Mouse (Mus musculus): Measurements from ENCODE around the gene Spats2l. TPM values are rescaled to one million over a fixed set of nuclear protein-coding genes. Genes with fewer than 3 reads are reported as not detected.
A peak's percentile ranks its signal among the peaks of the same experiment; 100 is the strongest.

Gene Spats2l
- polyA plus RNA-seq, 1 experiment from 2014 or later, result 73.1 TPM

- WGBS, result 33% methylated on average over 3 of the region's 3 CpGs
- no peaks in the 10 kb centered on the region for H3K27me3 ChIP-seq (replicated peaks; ENCODE audit: insufficient read depth, low read length)
- ATAC-seq (no peak), DNase-seq (ENCODE audit: low spot score) (peak; percentile 30)
- H3K4me2 ChIP-seq (replicated peaks; ENCODE audit: low read depth, low read length), result no peak overlapping the region
- H3K4me1 ChIP-seq (ENCODE audit: insufficient read depth, low read depth, low read length), result no peaks in the 10 kb centered on the region
- no peak overlapping the region for H3K9ac ChIP-seq (replicated peaks; ENCODE audit: low read depth)
- TF ChIP-seq CTCF (IDR thresholded peaks at IDR 0.05) (no peak), EP300 (IDR thresholded peaks at IDR 0.05) (no peak)
- H3K9me3 ChIP-seq (ENCODE audit: low read length), result no peaks in the 10 kb centered on the region
- H3K27ac ChIP-seq (ENCODE audit: low read length), result no peak overlapping the region
- no peak overlapping the region for H3K4me3 ChIP-seq (ENCODE audit: low read depth, low read length)
- no peaks in the 10 kb centered on the region for H3K36me3 ChIP-seq (ENCODE audit: insufficient read depth, low read length)
These were observed 98.0 kb downstream of the Spats2l start for GRCm38 (mm10) chr1:57872006-57872405.

- Histone ChIP-seq H3K9ac (replicated peaks; ENCODE audit: low read depth) (no peak overlapping the region), H3K4me1 (ENCODE audit: insufficient read depth, low read depth, low read length) (no peaks in the 10 kb centered on the region), H3K27ac (ENCODE audit: low read length) (no peak overlapping the region), H3K4me2 (replicated peaks; ENCODE audit: low read depth, low read length) (no peak overlapping the region), H3K9me3 (ENCODE audit: low read length) (no peaks in the 10 kb centered on the region), H3K27me3 (replicated peaks; ENCODE audit: insufficient read depth, low read length) (no peaks in the 10 kb centered on the region), H3K36me3 (ENCODE audit: insufficient read depth, low read length) (no peaks in the 10 kb centered on the region), H3K4me3 (ENCODE audit: low read depth, low read length) (no peak overlapping the region)
- TF ChIP-seq EP300 (IDR thresholded peaks at IDR 0.05) (no peak), CTCF (IDR thresholded peaks at IDR 0.05) (no peak)
- 55% methylated on average over 7 of the region's 7 CpGs for WGBS
- ATAC-seq (no peak), DNase-seq (ENCODE audit: low spot score) (no peak)
These were observed 100.0 kb downstream of the Spats2l start for GRCm38 (mm10) chr1:57873996-57874395.

- ATAC-seq, result no peak
- H3K27ac ChIP-seq (ENCODE audit: low read length), result no peak overlapping the region
- TF ChIP-seq CTCF (IDR thresholded peaks at IDR 0.05) (no peak), EP300 (IDR thresholded peaks at IDR 0.05) (no peak)
These were observed 101.1 kb downstream of the Spats2l start for GRCm38 (mm10) chr1:57875109-57875508.

GRCm38 (mm10) chr1:57875512-57875911, 101.5 kb downstream of the Spats2l start:
- no peak overlapping the region for H3K27ac ChIP-seq (ENCODE audit: low read length)
- WGBS, result 62% methylated on average over 7 of the region's 7 CpGs
- H3K27me3 ChIP-seq (replicated peaks; ENCODE audit: insufficient read depth, low read length), result no peaks in the 10 kb centered on the region
- H3K4me3 ChIP-seq (ENCODE audit: low read depth, low read length), result no peak overlapping the region
- H3K4me2 ChIP-seq (replicated peaks; ENCODE audit: low read depth, low read length), result no peak overlapping the region
- no peaks in the 10 kb centered on the region for H3K9me3 ChIP-seq (ENCODE audit: low read length)
- ATAC-seq (no peak), DNase-seq (ENCODE audit: low spot score) (no peak)
- TF ChIP-seq EP300 (IDR thresholded peaks at IDR 0.05) (no peak), CTCF (IDR thresholded peaks at IDR 0.05) (no peak)
- H3K9ac ChIP-seq (replicated peaks; ENCODE audit: low read depth), result no peak overlapping the region
- no peaks in the 10 kb centered on the region for H3K36me3 ChIP-seq (ENCODE audit: insufficient read depth, low read length)
- H3K4me1 ChIP-seq (ENCODE audit: insufficient read depth, low read depth, low read length), result no peaks in the 10 kb centered on the region

More at GRCm38 (mm10) chr1:57875109-57875508, 101.1 kb downstream of the Spats2l start:
- no peak overlapping the region for H3K4me2 ChIP-seq (replicated peaks; ENCODE audit: low read depth, low read length)
- H3K27me3 ChIP-seq (replicated peaks; ENCODE audit: insufficient read depth, low read length), result no peaks in the 10 kb centered on the region
- no peak overlapping the region for H3K4me3 ChIP-seq (ENCODE audit: low read depth, low read length)
- H3K36me3 ChIP-seq (ENCODE audit: insufficient read depth, low read length), result no peaks in the 10 kb centered on the region
- H3K9ac ChIP-seq (replicated peaks; ENCODE audit: low read depth), result no peak overlapping the region
- WGBS, result 71% methylated on average over 6 of the region's 6 CpGs
- H3K9me3 ChIP-seq (ENCODE audit: low read length), result no peaks in the 10 kb centered on the region
- H3K4me1 ChIP-seq (ENCODE audit: insufficient read depth, low read depth, low read length), result no peaks in the 10 kb centered on the region
- no peak for DNase-seq (ENCODE audit: low spot score)

GRCm38 (mm10) chr1:57878957-57879356, 105.0 kb downstream of the Spats2l start:
- H3K4me2 ChIP-seq (replicated peaks; ENCODE audit: low read depth, low read length), result no peak overlapping the region
- WGBS, result 93% methylated on average over 6 of the region's 6 CpGs
- no peaks in the 10 kb centered on the region for H3K36me3 ChIP-seq (ENCODE audit: insufficient read depth, low read length)
- H3K27ac ChIP-seq (ENCODE audit: low read length), result no peak overlapping the region
- H3K4me3 ChIP-seq (ENCODE audit: low read depth, low read length), result no peak overlapping the region
- TF ChIP-seq CTCF (IDR thresholded peaks at IDR 0.05), result no peak
- TF ChIP-seq EP300 (IDR thresholded peaks at IDR 0.05), result no peak
- DNase-seq (ENCODE audit: low spot score) (no peak), ATAC-seq (no peak)
- H3K27me3 ChIP-seq (replicated peaks; ENCODE audit: insufficient read depth, low read length), result no peaks in the 10 kb centered on the region
- no peaks in the 10 kb centered on the region for H3K9me3 ChIP-seq (ENCODE audit: low read length)
- H3K9ac ChIP-seq (replicated peaks; ENCODE audit: low read depth), result no peak overlapping the region
- no peaks in the 10 kb centered on the region for H3K4me1 ChIP-seq (ENCODE audit: insufficient read depth, low read depth, low read length)

- Histone ChIP-seq H3K4me2 (replicated peaks; ENCODE audit: low read depth, low read length) (no peak overlapping the region), H3K9me3 (ENCODE audit: low read length) (no peaks in the 10 kb centered on the region), H3K9ac (replicated peaks; ENCODE audit: low read depth) (no peak overlapping the region), H3K36me3 (ENCODE audit: insufficient read depth, low read length) (no peaks in the 10 kb centered on the region), H3K27me3 (replicated peaks; ENCODE audit: insufficient read depth, low read length) (no peaks in the 10 kb centered on the region), H3K27ac (ENCODE audit: low read length) (no peak overlapping the region), H3K4me1 (ENCODE audit: insufficient read depth, low read depth, low read length) (peaks cover 4% of the 10 kb centered on the region), H3K4me3 (ENCODE audit: low read depth, low read length) (no peak overlapping the region)
- TF ChIP-seq CTCF (IDR thresholded peaks at IDR 0.05) (no peak), EP300 (IDR thresholded peaks at IDR 0.05) (no peak)
- WGBS, result 12% methylated on average over 2 of the region's 2 CpGs
- DNase-seq (ENCODE audit: low spot score) (peak; percentile 43), ATAC-seq (peak; percentile 55)
These were observed 110.9 kb downstream of the Spats2l start for GRCm38 (mm10) chr1:57884867-57885266.

GRCm38 (mm10) chr1:57889803-57890202, 115.8 kb downstream of the Spats2l start:
- no peak for DNase-seq (ENCODE audit: low spot score)
- WGBS, result 31% methylated on average over 5 of the region's 5 CpGs

More at GRCm38 (mm10) chr1:57889803-57890202, 115.8 kb downstream of the Spats2l start:
- H3K27ac ChIP-seq (ENCODE audit: low read length), result no peak overlapping the region
- no peak overlapping the region for H3K4me2 ChIP-seq (replicated peaks; ENCODE audit: low read depth, low read length)
- no peaks in the 10 kb centered on the region for H3K9me3 ChIP-seq (ENCODE audit: low read length)
- H3K4me1 ChIP-seq (ENCODE audit: insufficient read depth, low read depth, low read length), result peaks cover 6% of the 10 kb centered on the region
- ATAC-seq, result no peak
- H3K4me3 ChIP-seq (ENCODE audit: low read depth, low read length), result no peak overlapping the region
- no peaks in the 10 kb centered on the region for H3K36me3 ChIP-seq (ENCODE audit: insufficient read depth, low read length)
- H3K9ac ChIP-seq (replicated peaks; ENCODE audit: low read depth), result no peak overlapping the region
- no peaks in the 10 kb centered on the region for H3K27me3 ChIP-seq (replicated peaks; ENCODE audit: insufficient read depth, low read length)
- TF ChIP-seq CTCF (IDR thresholded peaks at IDR 0.05) (no peak), EP300 (IDR thresholded peaks at IDR 0.05) (no peak)
